Mouse (Mus musculus): Measurements from ENCODE around the gene Zfp507. TPM values are rescaled to one million over a fixed set of nuclear protein-coding genes. Genes with fewer than 3 reads are reported as not detected.
A peak's percentile ranks its signal among the peaks of the same experiment; 100 is the strongest.

Zfp507 gene
- total RNA-seq, 2 experiments from 2014 or later: 29.9 to 32.2 TPM

GRCm38 (mm10) chr7:35732585-35733059, 70.2 kb downstream of the Zfp507 start:
- DNase-seq (ENCODE audit: extremely low spot score in 1 of 2, low spot score in 2 of 2): no peak
- no peak overlapping the region for H3K4me3 ChIP-seq
- TF ChIP-seq CTCF (IDR thresholded peaks at IDR 0.05): no peak
- intact Hi-C loops (cut with DNase I): no loop called here
- no peak overlapping the region for H3K27ac ChIP-seq

- Histone ChIP-seq H3K4me3 (no peak overlapping the region), H3K27ac (no peak overlapping the region)
- no peak for DNase-seq (ENCODE audit: extremely low spot score in 1 of 2, low spot score in 2 of 2)
- intact Hi-C loops (cut with DNase I): loop anchor here (2.0 kb wide), 1 partner anchor 23 kb away; no protein-coding TSS in a partner anchor
- no peak for TF ChIP-seq CTCF (IDR thresholded peaks at IDR 0.05)
These were observed 73.2 kb downstream of the Zfp507 start for GRCm38 (mm10) chr7:35729621-35730031.

DNA sequence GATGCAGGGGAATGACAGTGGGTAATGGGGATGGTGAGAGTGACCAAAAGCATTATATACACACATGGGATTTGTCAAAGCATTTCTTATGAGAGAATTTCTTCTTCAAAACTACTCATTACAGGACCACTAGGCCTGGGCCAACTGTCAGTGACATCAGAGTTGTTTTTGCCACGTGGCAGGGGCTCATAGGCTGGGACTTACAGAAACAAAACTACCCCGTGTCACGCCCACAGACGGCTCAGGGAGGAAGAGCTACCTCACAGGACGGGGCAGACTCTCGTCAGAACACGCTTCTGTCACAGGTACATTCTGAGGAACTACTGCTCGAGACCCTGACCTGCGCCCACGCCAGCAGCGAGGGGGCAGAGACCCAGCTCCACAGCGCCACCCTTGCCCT, 74.4 kb downstream of the Zfp507 start:
- no peak overlapping the region for H3K27ac ChIP-seq

GRCm38 (mm10) chr7:35723035-35723434, 79.8 kb downstream of the Zfp507 start:
- DNase-seq (ENCODE audit: extremely low spot score in 1 of 2, low spot score in 2 of 2): no peak
- no peak overlapping the region for H3K4me3 ChIP-seq
- H3K27ac ChIP-seq: no peak overlapping the region
- TF ChIP-seq CTCF (IDR thresholded peaks at IDR 0.05): peak; percentile 20
- intact Hi-C loops (cut with DNase I): no loop called here

More for the DNA sequence above, 74.4 kb downstream of the Zfp507 start:
- TF ChIP-seq CTCF (IDR thresholded peaks at IDR 0.05): no peak
- DNase-seq (ENCODE audit: extremely low spot score in 1 of 2, low spot score in 2 of 2): no peak
- intact Hi-C loops (cut with DNase I): loop anchor here (2.0 kb wide), 1 partner anchor 24 kb away; no protein-coding TSS in a partner anchor
- no peak overlapping the region for H3K4me3 ChIP-seq

Other genes with a start within 250 kb of the Zfp507 start
- 10 to 100 TPM; 55.5 to 68.1 TPM for gene Nudt19, start 246.7 kb downstream of the Zfp507 start, total RNA-seq (2021)
- under 1 TPM; 0.38 to 0.40 TPM for gene Rgs9bp, start 217.4 kb downstream of the Zfp507 start, total RNA-seq (2021)
- 10 to 100 TPM; 43.4 to 46.8 TPM for gene Ankrd27, start 216.8 kb downstream of the Zfp507 start, total RNA-seq (2021)
- gene Pdcd5, start 155.5 kb downstream of the Zfp507 start, total RNA-seq (2021): 10 to 100 TPM; 68.1 to 69.2 TPM
- 10 to 100 TPM; 65.4 to 90.4 TPM for gene Dpy19l3, start 48.5 kb downstream of the Zfp507 start, total RNA-seq (2021)